Mouse (Mus musculus): Measurements from ENCODE around the gene Fbxo21. TPM values are rescaled to one million over a fixed set of nuclear protein-coding genes. Genes with fewer than 3 reads are reported as not detected.
A peak's percentile ranks its signal among the peaks of the same experiment; 100 is the strongest.

The Fbxo21 gene
- total RNA-seq, 2 experiments from 2014 or later: 55.9 to 77.6 TPM

GRCm38 (mm10) chr5:118044907-118045306 is 68.4 kb downstream of the Fbxo21 start:
- DNase-seq: peak in 1 of 2 experiments; percentile 38

GRCm38 (mm10) chr5:118045385-118045784 is 68.9 kb downstream of the Fbxo21 start:
- DNase-seq: no peak

GRCm38 (mm10) chr5:118047091-118047757 is 70.7 kb downstream of the Fbxo21 start:
- DNase-seq: no peak

- no peak for DNase-seq
These were observed 71.9 kb downstream of the Fbxo21 start for GRCm38 (mm10) chr5:118048412-118048811.

GRCm38 (mm10) chr5:118048928-118049327 is 72.4 kb downstream of the Fbxo21 start:
- DNase-seq: peak; percentile 42 to 56

GRCm38 (mm10) chr5:118050743-118051142 is 74.2 kb downstream of the Fbxo21 start:
- no peak for DNase-seq

- peak; percentile 43 to 66 for DNase-seq
These were observed 75.6 kb downstream of the Fbxo21 start for GRCm38 (mm10) chr5:118051981-118052662.

GRCm38 (mm10) chr5:118053205-118053604 is 76.7 kb downstream of the Fbxo21 start:
- DNase-seq: no peak

- no peak for DNase-seq
These were observed 81.1 kb downstream of the Fbxo21 start for GRCm38 (mm10) chr5:118057508-118058111.

GRCm38 (mm10) chr5:118058858-118059257 is 82.3 kb downstream of the Fbxo21 start:
- DNase-seq: peak in 1 of 2 experiments; percentile 45

- no peak for DNase-seq
These were observed 83.1 kb downstream of the Fbxo21 start for GRCm38 (mm10) chr5:118059646-118060045.

Other genes starting within 250 kb of the Fbxo21 start
- gene Nos1, start 195.7 kb upstream of the Fbxo21 start, total RNA-seq (2021): under 1 TPM; 0.43 to 0.63 TPM
- gene Tesc, start 51.0 kb downstream of the Fbxo21 start, total RNA-seq (2021): 100 to 1,000 TPM; 112 to 175 TPM
- 10 to 100 TPM; 45.1 to 51.4 TPM for gene Fbxw8, start 178.7 kb downstream of the Fbxo21 start, total RNA-seq (2021)
- under 1 TPM in 1 of 2 experiments, not detected in 1; 0.07 TPM for gene Hrk, start 187.9 kb downstream of the Fbxo21 start, total RNA-seq (2021)